Mouse (Mus musculus): ENCODE measurements around the gene Trp53i13. TPM values are rescaled to one million over a fixed set of nuclear protein-coding genes. Genes with fewer than 3 reads are reported as not detected.

Trp53i13 gene
- total RNA-seq, 2 experiments from 2014 or later, result 9.4 to 10.1 TPM

GRCm38 (mm10) chr11:77492311-77492871 lies 23.4 kb downstream of the Trp53i13 start:
- peak in 1 of 2 experiments; percentile 55 for DNase-seq

GRCm38 (mm10) chr11:77491502-77492291 lies 24.1 kb downstream of the Trp53i13 start:
- peak; percentile 70 for DNase-seq

DNA sequence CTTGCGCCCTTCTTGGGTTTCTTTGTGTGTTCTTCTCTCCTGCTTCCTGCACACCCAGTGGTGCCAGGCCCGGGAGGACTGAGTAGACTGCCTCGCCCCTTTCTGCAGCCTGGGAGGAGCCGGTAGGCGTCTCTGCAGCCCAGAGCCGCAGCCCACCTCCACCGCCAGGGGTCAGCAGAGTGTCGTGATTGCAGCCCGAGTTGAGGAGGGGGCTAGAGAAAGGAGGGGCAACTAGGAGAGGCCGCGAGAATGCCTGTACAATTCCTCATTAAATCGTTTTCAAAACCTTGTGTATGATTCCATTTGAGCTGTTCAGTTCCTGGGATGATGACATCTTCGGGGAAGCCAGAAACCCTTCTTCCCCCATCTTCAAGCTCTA lies 24.7 kb downstream of the Trp53i13 start:
- peak; percentile 91 to 94 for DNase-seq

DNA sequence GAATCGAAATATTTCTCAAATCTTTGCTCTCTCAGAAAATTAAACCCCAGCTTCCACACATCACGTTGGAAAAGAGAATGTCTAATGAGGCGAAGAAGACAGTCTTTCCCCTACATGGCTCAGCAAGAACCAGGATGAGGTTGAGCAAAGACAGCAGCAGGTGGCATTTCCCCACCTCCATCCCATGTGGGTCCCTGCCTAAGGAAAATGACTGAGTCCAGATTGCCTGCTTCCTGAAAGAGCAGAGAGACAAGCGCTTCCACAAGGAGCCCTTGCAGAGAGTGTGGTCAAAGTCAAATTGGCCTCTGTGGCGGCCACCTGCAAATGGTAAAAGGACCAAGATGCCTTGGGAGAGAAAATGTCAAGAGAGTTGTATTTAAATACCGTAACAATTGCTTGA lies 25.3 kb downstream of the Trp53i13 start:
- DNase-seq, result no peak

- peak; percentile 85 to 89 for DNase-seq
Observed at GRCm38 (mm10) chr11:77489591-77490235, 26.1 kb downstream of the Trp53i13 start, which contains the start of gene Ankrd13b. Ankrd13b (minus strand) TSS chr11:77489678.

GRCm38 (mm10) chr11:77488771-77489581 lies 26.8 kb downstream of the Trp53i13 start:
- DNase-seq, result no peak

GRCm38 (mm10) chr11:77486798-77487197 lies 29.0 kb downstream of the Trp53i13 start:
- peak in 1 of 2 experiments; percentile 31 for DNase-seq

DNA sequence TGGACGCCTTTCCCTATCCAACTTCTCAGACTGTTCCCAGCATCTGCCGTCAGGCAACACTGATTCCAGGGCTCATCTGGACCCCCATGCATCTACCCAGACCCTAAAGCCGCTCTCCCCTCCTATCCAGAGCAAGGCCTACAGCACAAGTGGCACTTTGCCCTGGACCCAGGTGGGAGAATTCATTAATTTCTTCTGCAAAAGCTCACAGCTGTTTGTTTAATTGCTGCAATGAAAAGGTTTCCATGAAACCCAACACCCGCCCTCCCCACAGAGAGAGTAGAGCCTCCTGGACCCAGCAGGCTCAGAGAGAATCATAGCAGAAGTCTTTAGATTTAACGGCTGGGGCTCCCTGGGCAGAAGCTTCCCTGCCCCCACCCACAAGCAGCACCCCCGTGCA lies 30.6 kb downstream of the Trp53i13 start:
- DNase-seq, result no peak

DNA sequence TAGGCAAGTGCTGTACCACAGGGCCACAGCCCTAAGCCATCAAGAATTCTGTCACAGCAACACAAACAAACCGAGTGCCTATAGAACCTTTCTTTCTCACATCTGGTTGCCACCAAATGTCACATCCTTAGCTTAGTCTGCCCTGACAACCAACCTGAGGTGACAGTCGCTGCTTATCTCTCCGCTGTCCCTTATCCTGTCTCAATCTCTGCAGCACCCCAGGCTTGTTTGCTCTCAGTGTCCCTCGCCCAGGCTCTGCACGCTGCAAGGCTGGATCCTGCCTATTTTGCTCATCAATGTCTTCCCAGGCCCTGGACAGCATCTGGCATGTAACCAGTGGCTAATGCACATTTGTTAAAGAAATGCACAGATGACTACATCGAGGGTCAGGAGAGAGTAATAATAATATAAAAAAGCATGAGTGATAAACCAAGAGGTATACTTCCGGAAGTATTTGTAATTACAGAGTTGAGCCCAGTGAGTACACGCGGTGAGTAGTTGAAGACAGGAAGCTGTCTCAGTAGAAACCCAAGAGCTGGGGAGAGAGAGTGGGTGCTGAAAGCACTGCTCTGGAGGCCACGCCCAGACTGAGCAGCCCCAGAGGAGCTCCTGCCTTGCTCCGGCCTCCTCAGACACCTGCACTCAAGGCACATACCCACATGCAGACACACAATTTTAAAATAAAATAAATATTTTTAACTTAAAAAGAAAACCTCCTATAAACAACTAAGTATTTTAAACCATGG lies 32.1 kb downstream of the Trp53i13 start:
- DNase-seq, result no peak

GRCm38 (mm10) chr11:77483043-77483442 lies 32.7 kb downstream of the Trp53i13 start:
- no peak for DNase-seq

- no peak for DNase-seq
Observed at GRCm38 (mm10) chr11:77476895-77477294, 38.9 kb downstream of the Trp53i13 start.

- no peak for DNase-seq
Observed at GRCm38 (mm10) chr11:77476216-77476615, 39.6 kb downstream of the Trp53i13 start.

DNA sequence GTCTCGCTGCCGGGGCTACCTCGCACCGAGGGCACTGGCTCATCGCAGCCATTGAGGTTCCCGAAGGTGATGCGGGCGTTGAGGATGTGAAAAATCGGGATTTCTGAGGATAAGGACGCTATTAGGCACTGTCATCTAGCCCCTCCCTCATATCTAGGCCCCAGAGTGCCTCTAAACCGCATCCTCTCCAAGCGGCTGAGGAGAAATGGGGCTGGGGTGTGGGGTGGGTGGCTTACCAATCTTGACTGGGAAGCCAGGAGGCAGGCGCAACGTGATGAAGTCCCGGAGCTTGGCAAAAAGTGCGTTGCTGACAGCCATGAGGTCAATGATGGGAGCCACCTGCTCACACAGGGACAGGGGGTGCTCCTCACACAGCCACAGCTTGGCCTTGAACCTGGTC lies 43.0 kb downstream of the Trp53i13 start:
- no peak for DNase-seq

- DNase-seq, result no peak
Observed at GRCm38 (mm10) chr11:77471407-77471806, 44.4 kb downstream of the Trp53i13 start.

GRCm38 (mm10) chr11:77468397-77468796 lies 47.4 kb downstream of the Trp53i13 start:
- no peak for DNase-seq

GRCm38 (mm10) chr11:77467784-77468183 lies 48.0 kb downstream of the Trp53i13 start:
- DNase-seq, result peak; percentile 87 to 93

DNA sequence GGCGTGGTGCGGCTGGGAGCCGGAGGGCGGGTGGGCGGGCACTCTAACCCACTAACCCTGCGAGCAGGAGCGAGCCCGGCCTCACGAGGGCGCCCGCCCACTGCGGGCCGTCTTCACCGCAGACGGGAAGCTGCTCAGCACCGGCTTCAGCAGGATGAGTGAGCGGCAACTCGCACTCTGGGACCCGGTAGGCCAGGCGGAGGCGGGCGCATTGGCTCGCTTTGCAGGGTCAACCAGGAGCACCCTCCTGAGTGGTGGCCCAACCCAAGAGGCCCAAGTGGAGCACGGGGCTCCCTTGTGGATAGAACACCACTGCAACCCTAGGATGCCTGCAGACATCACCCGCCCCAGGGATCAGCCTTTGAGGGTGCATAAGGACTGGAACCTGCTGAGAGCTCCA lies 48.6 kb downstream of the Trp53i13 start:
- peak; percentile 83 to 90 for DNase-seq

DNA sequence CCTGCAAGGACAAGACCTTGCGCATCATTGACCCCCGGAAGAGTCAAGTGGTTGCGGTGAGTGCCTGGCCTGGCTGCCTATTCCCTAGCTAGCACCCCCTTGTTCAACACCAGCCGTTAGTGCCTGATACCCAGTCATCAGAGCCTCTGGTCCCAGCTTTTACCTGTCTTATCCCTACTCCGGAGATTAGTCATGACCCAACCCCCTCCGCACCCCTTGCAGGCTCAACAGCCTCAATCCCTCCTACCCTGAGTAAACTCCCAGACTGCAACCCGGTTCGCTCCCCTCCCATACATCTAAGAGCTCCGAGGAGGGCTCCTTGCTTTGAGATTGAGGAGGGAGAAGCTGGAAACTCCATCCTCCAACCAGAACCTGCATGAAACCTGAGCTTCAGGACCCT lies 49.2 kb downstream of the Trp53i13 start:
- no peak for DNase-seq

GRCm38 (mm10) chr11:77465111-77465510 lies 50.7 kb downstream of the Trp53i13 start:
- DNase-seq, result no peak

GRCm38 (mm10) chr11:77464684-77465083 lies 51.1 kb downstream of the Trp53i13 start:
- peak; percentile 80 to 83 for DNase-seq

GRCm38 (mm10) chr11:77463786-77464185 lies 52.0 kb downstream of the Trp53i13 start:
- no peak for DNase-seq

- DNase-seq, result no peak
Observed at GRCm38 (mm10) chr11:77463101-77463445, 52.7 kb downstream of the Trp53i13 start.

Measured in adrenal gland, postnatal 36 days (tissue).